Mouse (Mus musculus): ENCODE measurements around the gene Nxnl1.

Gene Nxnl1

DNA sequence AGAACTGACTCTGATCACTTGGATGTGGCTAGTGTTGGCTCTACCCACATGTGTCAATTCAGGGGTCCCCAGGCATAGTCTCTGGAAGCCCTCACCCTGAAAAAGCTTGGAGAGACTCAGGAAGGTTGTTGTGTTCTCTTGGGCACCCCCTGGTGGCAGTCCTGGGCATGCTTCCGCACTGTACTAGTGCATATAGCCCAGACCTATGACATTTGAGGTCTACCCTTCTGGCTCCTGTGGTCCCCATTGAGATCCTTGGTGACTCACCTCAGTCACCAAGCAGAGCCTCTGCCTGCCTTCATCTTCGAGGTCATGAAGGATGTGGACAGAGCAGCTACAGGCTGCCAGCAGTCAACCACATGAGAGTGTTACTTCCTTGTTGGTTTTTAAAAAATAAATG is 20.5 kb upstream of the Nxnl1 start:
- in situ Hi-C loops (cut with MboI, MseI), result no loop called here

DNA sequence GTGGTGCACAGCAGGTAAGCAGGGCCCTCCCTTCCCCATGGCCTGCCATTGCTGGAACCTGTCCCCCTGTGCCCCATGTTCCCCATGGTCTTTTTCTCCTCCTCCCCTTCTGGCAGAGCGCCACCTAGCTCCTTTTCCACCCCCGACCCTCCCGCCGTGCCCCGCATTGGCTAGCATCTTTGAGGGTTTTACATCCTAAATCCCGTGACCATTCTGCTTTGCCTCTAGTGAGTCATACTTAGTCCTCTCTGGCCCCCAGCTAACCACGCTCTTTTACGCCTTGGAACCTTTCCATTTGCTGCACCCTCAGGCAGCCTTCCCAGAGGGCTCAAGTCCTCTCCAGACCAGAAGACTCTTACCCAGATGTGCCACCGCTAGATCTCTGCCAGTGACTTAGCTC is 13.8 kb upstream of the Nxnl1 start:
- in situ Hi-C loops (cut with MboI, MseI), result no loop called here

DNA sequence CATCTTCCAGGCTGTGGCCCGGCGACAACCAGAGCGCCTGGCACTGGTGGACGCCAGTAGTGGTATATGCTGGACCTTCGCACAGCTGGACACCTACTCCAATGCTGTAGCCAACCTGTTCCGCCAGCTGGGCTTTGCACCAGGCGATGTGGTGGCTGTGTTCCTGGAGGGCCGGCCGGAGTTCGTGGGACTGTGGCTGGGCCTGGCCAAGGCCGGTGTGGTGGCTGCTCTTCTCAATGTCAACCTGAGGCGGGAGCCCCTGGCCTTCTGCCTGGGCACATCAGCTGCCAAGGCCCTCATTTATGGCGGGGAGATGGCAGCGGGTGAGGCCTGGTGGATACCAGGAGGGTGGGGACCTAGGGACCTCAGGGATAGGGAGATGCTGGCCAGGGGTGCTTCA is 13.1 kb upstream of the Nxnl1 start:
- in situ Hi-C loops (cut with MboI, MseI), result no loop called here

DNA sequence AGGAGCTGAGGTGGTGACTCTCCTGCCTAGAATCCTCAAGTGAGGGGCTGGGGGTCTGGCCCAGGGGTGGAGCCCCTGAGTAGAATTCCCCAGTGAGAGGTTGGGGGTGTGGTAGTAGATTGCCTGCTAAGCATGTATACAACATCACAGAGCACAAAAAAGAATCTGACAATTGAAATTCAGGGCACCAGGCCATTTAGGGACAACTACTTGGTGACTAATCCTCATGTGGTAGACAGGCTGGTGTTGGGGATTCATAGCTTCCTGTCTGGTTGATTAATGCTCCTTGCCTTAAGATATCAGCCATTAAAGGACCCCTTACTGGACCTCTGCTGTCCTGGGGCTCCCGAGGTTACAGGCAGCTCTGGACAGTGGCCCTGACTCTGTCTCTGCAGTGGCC is 12.6 kb upstream of the Nxnl1 start:
- in situ Hi-C loops (cut with MboI, MseI), result no loop called here

DNA sequence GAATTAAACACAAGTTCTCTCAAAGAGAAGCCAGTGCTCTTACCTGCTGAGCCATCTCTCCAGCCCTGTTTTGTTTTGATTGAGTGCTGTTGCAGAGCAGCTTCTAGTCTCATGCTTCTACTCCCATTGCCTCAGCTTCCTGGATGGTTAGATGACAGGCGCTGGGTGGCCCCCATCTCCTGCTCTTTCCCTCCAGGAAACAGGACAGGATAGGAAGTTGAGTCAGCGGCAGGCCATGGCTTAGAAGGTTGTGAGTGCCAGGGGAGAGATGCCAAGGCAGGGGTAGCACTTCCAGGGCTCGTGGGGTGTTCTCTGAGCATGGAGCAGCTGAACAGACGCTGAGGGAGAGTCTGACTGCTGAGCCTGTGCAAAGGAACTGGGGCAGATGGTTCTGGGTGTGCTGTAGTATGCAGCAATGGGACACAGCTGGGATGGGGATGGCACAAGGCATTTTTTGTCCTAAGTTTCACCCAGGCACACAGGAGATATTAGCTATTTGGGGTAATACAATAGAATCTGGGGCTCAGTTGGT is 11.5 kb upstream of the Nxnl1 start:
- in situ Hi-C loops (cut with MboI, MseI), result no loop called here

DNA sequence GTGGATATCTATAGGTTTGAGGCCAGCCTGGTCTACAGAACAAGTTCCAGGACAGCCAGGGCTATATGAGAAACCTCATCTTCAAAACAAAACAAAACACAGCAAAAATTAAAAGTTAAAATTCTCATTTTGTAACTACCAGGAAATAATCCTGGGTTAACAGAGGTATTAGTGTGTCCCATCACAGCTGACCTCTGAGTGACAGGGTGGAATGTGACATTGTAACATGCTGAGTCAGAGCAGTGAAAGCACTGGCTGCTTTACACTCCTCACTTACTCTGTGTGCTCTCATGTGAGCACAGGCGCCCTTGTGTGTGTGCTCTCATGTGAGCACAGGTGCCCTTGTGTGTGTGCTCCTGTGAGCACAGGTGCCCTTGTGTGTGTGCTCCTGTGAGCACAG is 8.6 kb upstream of the Nxnl1 start:
- in situ Hi-C loops (cut with MboI, MseI), result no loop called here

DNA sequence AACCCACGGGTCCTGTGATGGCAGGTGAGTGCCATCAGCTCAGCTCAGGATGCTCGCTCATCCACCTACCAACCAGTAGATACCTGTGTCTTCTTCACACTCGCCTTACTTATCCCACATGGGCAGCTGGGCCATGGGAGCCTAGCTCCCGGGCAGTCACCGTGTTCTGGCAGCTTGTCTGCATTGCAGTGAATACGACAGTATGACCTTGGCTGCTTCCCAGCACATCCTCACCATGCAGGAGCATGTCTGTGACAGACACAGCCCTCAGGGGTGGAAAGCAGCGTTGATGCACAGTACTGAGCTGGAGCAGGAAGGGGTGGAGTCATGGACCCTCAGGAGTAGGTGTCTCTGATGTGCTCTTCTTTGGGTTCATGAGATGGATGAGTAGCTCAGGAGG is 8.0 kb upstream of the Nxnl1 start:
- in situ Hi-C loops (cut with MboI, MseI), result no loop called here

DNA sequence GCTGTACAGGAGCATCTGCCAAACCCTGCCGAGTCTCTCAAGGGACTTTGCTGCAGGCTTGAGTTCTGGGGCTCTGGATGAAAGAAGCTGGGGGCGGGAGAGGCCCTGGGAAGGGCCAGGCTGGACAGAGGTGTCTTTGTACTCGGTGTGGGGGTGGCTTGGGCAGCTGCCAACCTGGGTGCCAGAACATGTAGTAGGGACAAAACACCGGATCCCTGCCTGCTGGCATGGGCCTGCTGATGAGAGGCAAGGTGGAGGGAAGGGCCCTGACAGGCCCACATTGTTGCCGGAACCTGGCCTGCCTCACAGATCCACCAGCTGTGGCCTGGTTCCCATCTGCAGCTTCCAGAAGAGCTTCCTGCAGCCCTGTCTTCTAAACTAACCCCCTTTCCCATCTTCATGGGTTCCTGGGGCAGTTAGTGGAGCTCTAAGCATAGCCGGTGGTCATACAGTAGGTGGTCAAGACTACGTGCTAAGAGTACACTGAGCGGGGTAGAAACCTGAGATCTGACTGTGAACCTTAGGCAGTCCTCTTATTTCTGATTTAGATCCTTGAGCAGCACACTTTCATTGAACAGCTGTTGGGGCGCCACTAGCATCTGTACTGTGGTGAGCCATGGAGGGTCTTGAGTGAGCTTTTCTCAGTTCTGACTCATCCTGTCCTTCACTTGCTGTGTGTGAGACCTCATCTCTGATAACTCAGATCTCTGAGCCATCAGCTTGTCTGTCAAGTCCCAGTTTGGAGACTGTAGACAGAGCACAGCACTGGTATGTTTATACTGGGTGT is 6.6 kb upstream of the Nxnl1 start:
- in situ Hi-C loops (cut with MboI, MseI), result no loop called here

DNA sequence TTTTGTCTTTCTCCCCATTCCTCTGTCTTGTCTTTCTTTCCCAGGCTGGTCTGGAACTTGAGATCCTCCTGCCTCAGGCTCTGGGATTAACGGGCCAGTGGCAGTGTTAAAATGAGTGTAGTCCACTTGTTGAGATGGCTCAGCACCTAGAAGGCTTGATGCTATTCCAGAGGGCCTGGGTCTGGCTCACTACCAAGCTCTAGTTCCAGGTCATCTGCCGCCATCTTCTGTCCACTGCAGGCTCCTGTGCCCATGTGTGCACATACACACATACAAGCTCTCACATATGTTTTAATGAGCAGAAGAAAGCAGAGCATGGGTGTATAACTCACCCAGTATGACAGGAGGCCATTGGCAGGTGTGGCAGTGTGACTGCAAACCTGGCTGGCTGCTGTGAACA is 5.7 kb upstream of the Nxnl1 start:
- in situ Hi-C loops (cut with MboI, MseI), result no loop called here

DNA sequence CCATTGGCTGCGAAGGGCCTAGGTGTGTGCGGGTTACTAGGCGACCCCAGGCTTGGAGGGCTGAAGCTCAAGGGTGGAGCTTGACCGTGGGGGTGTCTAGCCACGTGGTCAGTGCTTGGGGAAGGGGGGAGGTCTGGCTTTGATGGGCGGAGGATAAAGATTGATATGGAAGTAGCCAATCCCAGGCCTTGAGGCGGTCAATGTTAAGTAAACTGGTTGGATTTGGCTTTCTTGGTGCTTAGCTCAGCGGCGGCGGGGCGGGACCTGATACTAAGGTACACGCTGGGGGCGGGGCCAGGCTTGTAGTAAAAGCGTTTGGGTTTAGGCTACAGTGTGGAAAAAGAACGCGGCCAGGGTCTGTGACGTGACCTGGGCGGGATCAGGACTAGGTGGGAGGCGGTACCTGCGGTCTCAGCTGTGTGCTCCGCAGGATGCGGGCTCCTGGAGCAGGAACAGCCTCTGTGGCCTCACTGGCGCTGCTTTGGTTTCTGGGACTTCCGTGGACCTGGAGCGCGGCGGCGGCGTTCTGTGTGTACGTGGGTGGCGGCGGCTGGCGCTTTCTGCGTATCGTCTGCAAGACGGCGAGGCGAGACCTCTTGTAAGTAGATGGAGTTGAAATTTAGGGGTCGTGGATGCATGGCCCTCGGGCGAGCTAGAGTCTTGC is 4.0 kb upstream of the Nxnl1 start:
- in situ Hi-C loops (cut with MboI, MseI), result no loop called here

DNA sequence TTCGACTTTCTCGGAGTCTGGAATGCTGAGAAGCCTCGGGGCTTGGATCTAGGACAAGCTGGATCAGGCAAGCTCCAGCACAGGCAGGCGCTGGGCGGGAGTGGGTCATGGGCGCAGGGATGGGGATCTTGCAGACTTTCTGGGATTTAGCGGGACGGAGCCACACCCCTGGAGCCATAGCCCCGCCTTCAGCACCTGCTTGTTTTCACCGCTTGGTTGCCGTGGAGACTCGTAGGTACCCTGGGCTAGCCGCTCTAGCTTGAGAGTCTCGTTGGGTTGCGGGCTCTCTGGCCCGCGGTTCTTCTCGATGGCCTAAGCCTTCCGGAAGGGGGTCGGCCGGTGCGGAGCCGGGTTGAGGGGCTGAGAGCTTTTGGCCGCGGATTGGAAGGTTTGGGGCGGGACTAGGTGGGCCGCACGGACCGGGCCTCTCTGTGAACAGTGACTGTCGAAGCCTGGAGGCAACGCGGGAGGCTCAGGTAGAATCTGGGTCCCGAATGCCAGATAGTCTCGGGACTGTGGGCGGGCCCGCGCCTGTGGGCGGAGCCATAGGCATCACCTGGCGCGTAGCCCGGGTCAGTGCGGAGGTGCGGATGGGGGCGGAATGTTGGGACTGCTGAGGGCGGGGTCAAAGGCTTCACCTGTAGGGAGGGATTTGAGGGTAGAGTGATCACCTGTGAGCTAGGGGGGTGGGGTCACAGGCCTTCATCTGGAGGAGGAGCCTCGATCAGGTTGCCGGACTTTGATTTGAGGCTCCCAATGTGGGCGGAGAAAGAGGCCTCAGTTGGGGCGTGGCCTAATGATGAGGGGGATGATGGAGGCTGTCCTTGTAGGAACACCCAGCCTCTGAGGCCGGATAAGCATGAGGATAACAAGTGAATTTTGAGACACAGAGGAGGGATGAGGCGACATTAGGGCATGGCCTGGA is 3.2 kb upstream of the Nxnl1 start:
- in situ Hi-C loops (cut with MboI, MseI), result loop anchor here (5.0 kb wide), 1 partner anchor 88 kb away; no protein-coding TSS in a partner anchor

DNA sequence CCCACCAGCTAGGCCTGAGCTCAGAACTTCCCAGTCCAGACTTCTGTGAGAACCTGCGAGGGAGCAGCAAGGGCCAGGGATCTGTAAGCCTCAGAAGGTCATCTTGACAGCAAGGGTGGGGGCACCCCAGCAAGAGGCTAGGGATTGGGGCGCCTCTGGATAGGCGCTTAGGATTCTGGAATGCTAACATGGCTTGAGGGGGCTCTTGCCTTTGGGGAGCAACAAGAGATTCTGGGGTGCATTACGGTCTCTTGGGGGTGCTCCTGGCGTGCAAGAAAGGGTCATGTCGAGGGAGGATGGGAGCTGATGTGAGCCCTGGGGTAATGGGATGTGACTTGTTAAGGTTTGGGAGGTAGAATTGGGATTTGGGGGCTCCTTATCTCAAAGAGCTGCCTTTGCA is 2.5 kb upstream of the Nxnl1 start:
- in situ Hi-C loops (cut with MboI, MseI), result loop anchor here (5.0 kb wide), 1 partner anchor 88 kb away; no protein-coding TSS in a partner anchor

DNA sequence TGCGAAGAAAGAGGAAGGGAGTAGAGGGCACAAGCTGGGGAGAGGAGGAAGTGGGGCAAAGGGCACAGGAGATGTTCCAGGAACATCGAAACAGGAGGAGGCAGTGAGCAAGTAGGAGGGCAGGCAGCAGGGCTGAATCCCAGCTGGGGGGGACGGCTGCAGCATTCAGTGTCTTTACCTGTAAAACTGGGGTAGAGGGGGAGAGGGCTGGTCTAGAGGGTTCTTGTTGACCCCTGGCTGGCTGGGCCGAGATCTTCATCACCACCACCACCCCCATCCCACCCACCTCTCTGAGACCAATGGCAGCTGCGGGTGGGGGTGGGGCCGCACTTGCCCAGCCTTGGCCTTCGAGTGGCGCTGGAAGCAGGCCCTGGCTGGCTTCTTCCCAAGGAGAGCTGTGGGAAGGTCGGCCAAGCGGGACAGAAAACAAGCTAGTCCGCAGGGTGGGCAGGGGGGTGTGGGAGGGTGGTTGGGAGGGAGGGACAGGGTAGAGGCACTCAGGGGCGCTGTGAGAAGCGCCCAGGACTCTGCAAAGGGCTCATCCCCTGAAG is 2.1 kb upstream of the Nxnl1 start, which contains the start of gene Slc27a1:
Gene Slc27a1 (plus strand): TSS at position 496 of the 551 bp plus-strand sequence.
- in situ Hi-C loops (cut with MboI, MseI), result loop anchor here (5.0 kb wide), 1 partner anchor 89 kb away; no protein-coding TSS in a partner anchor

DNA sequence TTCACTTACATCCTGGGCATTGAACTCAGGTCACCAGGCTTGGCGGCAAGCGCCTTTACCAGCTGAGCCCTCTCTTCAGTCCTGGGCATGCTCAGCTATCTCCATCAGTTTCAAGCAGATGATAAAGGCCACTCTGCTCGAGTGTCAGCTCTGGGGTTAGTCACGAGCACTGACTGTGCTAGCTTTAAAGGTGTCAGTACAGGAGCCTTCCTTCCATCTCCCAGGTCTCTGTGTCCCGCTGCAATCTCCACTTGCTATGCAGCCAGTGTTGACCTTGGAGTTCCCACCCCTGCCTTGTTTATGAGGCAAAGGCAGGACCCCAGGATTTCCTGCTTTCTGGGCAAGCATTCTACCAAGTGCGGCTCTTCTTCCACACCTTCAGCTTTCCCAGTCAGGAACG is 1.2 kb upstream of the Nxnl1 start:
- in situ Hi-C loops (cut with MboI, MseI), result loop anchor here (5.0 kb wide), 1 partner anchor 90 kb away; no protein-coding TSS in a partner anchor

DNA sequence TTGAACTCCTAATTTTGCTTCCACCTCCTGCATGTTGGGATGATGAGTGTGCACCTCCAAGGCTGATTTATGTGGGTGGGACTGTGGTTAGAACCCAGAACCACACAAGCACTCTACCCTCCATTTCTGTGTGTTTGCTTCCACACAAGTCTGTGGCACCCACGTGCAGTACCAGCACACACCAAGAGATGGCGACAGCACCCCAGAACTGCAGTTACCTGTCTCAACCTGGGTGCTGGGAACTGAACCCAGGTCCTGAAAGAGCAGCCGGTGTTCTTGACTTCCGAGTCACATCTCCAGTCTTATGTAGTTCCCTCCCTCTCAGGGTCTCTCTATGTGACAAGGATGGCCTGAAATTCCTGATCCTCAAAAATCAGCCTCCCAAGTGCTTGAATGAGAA is 2.4 kb downstream of the Nxnl1 start:
- in situ Hi-C loops (cut with MboI, MseI), result loop anchor here (5.0 kb wide), 2 partner anchors 33 to 68 kb away; partner anchors contain the start of gene Fam129c

DNA sequence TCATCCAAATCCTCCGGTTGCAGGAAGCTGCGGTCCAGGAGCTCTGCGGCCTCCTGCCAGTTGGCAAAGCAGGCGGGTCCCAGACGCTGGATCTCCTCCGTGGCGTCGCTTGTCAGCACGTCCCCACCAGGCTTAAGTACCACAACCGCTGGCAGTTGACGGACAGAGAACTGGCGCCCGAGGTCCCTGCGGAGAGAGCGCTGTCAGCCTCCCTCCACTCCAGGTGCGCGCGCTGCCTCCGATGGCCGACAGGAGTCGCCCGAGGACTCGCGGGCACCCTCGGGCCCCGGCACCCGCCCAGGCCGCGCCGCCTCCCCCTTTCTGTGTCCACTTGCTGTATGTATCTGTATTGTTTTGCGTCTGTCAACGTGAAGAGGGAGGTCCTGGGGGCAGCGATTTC is 3.6 kb downstream of the Nxnl1 start:
- in situ Hi-C loops (cut with MboI, MseI), result loop anchor here (5.0 kb wide), 2 partner anchors 35 to 70 kb away; partner anchors contain the start of gene Fam129c

DNA sequence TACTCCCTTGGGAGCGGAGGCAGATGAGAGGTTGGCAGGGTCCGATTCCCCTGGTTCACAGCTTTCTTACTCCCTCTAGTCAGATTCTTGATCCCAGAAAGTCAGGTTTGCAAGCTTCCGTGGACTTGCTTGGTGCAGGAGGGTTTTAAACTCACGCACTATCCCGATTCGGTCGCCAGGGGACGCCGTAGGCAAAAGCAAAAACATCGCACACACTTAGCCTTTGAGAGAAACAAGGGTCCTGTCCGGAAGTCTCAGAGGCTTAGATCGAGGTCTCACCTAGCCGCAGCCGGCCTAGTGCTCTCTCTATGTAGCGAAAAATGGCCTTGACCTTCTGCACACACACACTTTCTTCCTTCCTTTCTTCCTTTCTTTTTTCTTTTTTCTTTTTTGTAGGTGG is 5.0 kb downstream of the Nxnl1 start:
- in situ Hi-C loops (cut with MboI, MseI), result loop anchor here (5.0 kb wide), 2 partner anchors 36 to 71 kb away; partner anchors contain the start of gene Fam129c

DNA sequence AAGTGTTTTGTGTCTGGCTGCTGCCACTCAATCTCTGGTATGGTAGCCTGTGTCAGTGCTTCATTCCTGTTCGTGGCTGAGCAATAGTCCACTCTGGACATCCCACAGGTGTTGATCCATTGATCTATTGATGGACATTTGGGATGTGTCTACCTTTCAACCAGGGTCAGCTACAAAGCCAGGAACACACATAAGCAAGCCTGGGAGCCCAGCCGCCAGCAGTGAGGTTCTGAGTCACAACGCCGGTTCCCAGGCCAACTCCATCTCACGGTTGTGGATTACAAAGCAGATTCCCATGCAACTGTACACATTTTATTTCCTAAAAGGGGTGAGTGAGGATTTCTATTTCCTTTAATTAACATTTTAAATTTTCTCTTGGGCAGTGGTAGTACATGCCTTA is 5.6 kb downstream of the Nxnl1 start:
- in situ Hi-C loops (cut with MboI, MseI), result loop anchor here (5.0 kb wide), 2 partner anchors 37 to 72 kb away; partner anchors contain the start of gene Fam129c

DNA sequence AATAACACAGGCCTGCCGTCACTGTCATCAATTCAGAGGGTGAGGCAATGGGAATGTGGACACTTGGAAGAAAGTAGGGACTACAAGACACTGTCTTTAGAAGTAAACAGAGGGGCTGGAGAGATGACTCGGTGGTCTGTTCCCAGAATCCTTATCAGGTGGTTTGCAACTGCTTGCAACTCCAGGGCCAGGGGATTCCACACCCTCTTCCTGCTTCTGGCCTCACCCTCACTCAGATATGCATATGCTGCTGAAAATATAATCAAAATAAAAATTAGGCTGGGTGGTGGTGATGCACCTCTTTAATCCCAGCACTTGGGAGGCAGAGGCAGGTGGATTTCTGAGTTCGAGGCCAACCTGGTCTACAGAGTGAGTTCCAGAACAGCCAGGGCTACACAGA is 6.3 kb downstream of the Nxnl1 start:
- in situ Hi-C loops (cut with MboI, MseI), result loop anchor here (5.0 kb wide), 2 partner anchors 37 to 72 kb away; partner anchors contain the start of gene Fam129c

DNA sequence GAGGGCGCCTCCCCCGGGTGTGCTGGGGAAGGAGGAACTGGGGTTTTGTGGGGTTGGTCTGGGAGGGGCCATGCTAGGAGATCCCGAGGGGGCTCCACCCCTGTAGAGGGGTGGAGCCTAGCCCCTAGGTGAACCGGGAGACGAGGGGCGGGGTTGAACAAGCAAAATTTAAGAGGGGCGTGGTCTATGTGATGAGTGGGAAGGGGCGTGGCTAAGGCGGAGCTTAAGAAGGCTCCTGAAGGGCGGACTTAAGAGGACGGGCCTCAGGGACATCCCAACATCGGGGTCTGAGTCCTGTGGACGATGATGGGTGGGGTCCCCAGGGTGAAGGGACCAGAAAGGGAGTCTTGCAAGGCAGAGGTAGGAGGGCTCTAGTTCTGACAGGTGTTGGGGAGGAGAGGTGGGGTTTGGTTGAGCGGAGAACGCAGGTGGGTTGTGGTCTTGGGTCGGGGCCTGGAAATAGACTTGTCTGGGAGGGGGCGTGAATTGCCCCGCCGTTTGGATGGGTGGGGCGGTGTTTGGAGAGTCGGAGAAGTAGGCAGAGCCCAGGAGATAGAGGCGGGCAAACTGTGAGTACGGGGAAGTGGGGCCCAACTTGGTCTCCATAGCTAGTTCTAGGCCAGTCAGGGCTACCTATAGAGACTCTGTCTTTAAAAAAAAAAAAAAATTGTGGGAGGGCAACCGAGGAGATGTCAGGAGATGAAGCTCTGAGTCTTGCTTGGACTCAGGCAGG is 7.3 kb downstream of the Nxnl1 start:
- in situ Hi-C loops (cut with MboI, MseI), result no loop called here
